Mouse (Mus musculus) monocyte, adult 2 months (primary cell): ENCODE data around the gene Shank1.

ENCODE experiments used
- DNase-seq, 2 experiments: peaks; one replicate each; pipeline ENCODE4 v3.0.0; 2022; ENCODE audit warnings: low spot score in 2 of 2, low read depth in 1 of 2

The Shank1 gene

DNA sequence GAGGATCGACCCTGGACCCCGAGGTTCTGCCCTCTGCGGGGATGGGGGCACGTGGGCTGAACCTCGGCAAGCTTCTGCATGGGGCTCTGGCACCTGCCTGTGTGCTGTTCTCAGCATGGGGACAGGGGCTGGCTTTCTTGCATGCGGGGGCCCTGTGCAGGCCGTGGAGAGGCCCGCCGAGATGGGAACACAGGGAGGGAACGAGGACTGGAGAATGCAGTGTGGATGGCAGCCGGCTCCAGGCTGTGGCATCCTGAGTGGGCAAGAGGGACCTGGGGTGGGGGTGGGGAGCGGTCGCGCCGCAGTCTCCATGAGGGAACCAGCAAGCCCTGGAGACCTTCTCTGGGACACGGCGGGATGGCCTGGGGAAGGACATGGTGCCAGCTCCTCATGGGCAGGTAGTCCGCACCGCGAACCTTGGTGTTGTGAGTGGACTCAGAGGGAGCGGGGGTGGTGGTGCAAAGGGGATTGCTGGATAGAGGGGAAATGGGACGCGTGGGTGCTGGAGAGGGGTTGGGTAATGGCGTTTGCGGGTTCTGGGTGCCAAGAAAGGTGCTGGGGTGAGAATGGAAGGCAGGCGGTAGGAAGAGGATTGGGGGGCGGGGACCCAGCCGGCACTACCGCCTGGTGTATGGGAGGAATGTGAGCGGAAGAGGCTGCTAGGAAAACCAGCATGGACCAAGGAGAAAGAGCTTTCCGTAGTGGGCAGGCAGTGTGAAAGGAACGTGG is 27.2 kb downstream of the Shank1 start:
- no peak for DNase-seq

DNA sequence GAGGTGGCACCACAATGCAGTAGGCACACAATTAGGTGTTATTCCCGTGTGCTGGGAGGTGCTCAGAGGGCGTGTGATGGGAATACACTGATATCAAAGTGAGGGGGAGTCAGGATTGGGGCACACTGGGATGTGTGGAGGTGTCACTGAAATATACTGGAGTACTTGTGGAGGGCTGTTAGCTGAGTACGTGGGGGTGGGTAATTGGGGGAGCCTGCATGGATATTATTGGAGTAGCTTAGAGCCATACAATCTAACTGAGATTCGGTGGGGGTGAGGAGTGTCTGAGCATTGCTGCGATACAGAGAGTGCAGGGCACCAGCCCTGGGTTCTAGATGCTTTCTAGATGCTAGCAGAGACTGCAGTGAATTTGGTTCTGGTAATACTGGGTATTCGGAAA is 30.2 kb downstream of the Shank1 start:
- no peak for DNase-seq

DNA sequence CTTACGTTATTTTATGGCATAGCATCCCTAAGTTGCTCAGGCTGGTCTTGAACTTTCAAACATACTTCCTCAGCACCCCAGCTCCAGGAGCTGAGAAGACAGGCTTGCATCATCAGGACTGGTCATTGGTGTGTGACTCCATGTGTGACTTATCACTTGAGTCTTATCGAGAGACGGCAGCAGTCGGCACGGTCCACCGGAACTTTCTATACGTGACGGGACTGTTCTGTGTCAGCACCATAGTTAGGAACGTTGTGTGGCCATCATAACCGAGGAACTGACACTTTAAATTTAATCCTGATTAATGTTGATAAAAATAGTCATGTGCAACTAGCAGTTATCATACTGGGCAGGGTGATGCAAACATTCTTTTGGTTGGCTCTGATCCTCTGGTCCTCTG is 31.1 kb downstream of the Shank1 start:
- no peak for DNase-seq

DNA sequence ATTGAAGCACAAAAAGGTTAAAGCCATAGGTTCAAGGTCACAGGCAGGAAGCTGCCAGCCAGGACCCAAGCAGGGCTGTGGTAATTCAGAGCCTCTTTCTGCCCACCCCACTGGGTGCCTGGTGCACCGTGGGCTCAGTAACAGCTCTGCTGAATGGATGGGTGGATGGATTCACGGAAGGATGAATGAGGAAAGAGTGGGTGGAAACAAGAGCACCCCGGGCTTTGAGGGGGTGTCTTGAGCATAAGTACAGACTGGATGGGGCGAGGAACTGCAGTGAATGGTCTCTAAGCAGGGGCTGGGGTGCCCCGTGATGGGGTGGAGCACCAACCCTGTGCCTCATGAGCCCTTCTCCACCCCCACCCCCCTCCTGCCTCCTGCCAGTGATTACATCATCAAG is 31.7 kb downstream of the Shank1 start:
- DNase-seq = no peak

DNA sequence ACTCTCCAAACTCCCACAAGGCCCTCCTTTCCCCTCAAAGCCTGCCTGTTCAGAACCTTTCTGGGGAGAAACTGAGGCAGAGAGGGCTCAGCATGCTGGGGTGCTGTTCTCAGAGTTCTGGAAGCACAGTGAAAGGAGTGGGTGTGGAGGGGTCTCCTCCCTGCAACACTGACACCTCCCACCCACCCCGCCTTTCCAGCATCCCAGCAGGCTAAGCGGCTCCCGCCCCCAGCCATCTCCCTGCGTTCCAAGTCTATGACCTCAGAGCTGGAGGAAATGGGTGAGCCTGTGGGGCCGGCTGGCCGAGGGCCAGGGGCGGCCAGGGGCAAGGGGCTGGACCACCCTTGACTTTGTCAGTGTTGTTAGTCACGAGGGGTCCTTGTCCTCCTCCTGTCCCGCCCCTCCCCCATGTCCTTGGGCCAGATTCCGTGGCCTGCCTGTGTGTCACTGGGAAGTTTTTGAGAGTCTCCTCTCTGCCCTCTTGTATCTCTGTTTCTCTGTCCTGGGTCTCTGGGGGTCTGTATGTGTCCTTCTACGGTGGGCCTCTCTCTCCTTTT is 33.5 kb downstream of the Shank1 start:
- no peak for DNase-seq

DNA sequence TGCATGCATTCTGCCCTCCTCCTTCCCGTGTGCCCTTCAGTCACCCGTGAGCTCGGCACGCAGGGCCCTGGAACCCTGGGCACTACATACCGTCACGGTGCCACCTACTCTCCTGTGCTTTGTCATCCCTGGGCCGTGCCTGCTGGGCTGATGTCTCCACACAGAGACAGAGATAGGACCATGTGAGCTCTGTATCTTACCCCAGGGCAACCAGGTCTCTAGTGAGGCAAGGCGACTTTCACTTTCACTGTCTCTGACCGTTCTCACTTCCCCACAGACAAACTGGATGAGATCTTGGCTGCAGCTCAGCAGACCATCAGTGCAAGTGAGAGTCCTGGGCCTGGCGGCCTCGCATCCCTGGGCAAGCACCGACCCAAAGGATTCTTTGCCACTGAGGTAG is 34.6 kb downstream of the Shank1 start:
- DNase-seq = peak in 1 of 2 experiments; percentile 42

DNA sequence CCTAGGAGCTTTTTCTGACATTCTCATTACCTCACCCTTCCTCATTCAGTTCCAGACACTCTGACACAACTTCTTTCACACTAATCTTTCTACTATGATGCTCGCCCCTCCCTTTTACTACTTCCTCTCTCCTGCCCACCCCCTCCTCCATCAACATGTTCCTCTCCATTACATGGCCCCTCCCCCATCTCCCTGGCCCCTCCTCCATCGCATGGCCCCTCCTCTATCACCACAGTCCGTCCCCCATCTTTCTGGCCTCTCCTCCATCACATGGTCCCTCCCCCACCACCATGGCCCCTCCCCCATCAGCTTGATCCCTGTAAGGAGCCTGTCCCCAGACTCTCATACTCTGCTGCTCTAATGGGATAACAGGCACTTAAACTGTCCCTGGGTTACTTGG is 39.0 kb downstream of the Shank1 start:
- no peak for DNase-seq

DNA sequence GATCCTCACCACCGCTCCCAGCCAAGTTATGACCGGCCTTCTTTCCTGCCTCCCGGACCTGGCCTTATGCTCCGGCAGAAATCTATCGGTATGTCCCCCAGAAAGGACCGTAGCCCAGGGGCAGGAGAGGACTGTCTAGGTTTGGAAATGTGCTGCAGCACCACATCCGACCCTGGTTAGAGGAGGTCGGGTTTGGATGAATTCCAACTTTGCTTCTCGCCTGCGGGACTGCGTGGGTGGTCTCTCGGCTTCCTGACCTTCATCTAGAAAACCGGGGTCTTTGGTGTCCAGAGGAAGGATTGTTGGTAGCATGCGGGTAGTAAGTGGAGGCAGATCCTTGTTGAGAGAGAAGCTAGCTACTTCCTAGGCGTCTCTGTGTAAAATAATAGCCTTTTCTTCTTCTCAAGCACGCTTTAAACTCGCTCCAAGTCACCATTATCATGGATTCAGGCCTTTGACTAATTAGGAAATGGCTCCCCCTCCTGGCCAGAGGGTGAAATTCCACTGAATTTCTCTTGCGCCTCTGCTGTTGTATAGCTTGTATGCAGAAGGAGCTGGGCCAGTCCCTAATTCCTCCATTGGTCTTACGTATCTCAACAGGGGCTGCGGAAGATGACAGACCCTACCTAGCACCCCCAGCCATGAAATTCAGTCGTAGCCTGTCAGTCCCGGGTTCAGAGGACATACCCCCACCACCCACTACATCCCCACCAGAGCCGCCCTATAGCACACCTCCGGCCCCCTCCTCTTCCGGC is 41.1 kb downstream of the Shank1 start:
- DNase-seq = peak; percentile 52 to 71

DNA sequence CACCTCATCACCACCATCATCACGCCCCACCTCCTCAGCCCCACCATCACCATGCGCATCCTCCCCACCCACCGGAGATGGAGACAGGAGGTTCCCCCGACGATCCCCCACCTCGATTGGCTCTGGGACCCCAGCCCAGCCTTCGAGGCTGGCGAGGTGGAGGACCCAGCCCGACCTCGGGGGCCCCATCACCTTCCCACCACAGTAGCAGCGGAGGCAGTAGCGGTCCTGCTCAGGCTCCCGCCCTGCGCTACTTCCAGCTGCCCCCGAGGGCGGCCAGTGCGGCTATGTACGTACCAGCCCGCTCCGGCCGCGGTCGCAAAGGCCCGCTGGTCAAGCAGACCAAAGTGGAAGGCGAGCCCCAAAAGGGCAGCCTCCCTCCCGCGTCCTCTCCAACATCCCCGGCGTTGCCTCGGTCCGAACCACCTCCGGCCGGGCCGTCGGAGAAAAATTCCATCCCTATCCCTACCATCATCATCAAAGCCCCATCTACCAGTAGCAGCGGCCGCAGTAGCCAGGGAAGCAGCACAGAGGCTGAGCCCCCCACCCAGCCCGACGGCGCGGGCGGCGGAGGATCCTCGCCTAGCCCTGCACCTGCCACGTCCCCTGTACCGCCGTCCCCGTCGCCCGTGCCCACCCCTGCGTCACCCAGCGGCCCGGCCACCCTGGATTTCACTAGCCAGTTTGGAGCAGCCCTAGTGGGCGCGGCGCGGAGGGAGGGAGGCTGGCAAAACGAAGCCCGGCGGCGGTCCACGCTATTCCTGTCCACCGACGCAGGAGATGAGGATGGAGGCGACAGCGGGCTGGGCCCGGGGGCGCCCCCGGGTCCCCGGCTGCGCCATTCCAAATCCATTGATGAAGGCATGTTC is 42.1 kb downstream of the Shank1 start:
- no peak for DNase-seq

DNA sequence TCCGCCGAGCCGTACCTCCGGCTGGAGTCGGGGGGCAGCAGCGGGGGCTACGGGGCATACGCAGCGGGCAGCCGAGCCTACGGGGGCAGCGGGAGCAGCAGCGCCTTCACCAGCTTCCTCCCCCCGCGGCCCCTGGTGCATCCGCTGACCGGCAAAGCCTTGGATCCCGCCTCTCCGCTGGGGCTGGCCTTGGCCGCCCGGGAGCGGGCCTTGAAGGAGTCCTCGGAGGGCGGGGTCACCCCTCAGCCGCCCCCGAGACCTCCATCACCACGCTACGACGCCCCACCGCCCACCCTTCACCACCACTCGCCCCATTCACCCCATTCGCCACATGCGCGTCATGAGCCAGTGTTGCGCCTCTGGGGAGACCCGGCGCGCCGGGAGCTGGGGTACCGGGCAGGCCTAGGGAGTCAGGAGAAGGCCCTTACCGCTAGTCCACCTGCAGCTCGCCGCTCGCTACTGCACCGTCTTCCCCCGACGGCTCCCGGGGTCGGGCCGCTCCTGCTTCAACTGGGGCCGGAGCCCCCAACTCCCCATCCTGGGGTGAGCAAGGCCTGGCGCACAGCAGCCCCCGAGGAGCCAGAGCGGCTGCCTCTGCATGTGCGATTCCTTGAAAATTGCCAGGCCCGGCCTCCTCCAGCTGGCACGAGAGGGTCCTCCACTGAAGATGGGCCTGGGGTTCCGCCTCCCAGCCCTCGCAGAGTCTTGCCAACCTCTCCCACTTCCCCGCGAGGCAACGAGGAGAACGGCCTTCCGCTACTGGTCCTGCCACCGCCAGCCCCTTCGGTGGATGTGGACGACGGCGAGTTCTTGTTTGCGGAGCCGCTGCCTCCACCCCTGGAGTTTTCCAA is 42.9 kb downstream of the Shank1 start:
- no peak for DNase-seq

DNA sequence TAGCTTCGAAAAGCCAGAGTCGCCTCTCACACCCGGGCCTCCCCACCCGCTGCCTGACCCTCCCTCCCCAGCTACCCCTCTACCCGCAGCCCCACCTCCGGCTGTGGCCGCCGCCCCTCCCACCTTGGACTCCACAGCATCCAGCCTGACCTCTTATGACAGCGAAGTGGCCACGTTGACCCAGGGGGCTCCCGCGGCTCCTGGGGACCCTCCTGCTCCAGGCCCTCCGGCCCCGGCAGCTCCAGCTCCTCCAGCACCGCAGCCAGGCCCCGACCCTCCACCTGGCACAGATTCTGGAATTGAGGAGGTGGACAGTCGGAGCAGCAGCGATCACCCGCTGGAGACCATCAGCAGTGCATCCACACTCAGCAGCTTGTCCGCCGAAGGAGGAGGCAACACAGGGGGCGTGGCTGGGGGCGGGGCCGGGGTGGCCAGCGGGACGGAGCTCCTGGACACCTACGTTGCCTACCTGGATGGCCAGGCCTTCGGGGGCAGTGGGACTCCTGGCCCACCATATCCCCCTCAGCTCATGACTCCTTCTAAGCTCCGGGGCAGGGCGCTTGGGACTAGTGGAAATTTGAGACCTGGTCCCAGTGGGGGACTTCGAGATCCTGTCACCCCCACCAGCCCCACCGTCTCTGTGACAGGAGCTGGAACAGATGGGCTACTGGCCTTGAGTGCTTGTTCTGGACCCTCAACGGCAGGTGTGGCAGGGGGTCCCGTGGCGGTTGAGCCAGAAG is 43.7 kb downstream of the Shank1 start:
- DNase-seq = no peak

DNA sequence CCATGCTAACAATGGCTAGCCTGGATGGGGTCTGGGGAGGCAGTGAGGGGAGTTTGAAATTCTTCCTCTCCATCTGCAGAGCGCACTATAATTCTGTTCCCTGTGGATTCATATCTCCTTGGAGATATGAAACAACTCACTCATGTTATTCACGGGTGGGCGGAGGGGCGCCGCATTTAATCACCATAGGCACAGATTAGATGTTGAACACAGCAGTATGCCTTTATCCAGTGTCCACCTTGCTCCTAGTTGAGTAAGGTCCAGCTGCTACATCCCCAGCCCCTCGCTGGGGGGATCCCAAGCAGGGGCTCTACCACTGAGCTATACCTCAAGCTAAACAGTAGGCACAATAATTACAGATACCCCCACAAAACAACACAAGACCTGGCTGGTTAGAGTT is 45.4 kb downstream of the Shank1 start:
- no peak for DNase-seq

DNA sequence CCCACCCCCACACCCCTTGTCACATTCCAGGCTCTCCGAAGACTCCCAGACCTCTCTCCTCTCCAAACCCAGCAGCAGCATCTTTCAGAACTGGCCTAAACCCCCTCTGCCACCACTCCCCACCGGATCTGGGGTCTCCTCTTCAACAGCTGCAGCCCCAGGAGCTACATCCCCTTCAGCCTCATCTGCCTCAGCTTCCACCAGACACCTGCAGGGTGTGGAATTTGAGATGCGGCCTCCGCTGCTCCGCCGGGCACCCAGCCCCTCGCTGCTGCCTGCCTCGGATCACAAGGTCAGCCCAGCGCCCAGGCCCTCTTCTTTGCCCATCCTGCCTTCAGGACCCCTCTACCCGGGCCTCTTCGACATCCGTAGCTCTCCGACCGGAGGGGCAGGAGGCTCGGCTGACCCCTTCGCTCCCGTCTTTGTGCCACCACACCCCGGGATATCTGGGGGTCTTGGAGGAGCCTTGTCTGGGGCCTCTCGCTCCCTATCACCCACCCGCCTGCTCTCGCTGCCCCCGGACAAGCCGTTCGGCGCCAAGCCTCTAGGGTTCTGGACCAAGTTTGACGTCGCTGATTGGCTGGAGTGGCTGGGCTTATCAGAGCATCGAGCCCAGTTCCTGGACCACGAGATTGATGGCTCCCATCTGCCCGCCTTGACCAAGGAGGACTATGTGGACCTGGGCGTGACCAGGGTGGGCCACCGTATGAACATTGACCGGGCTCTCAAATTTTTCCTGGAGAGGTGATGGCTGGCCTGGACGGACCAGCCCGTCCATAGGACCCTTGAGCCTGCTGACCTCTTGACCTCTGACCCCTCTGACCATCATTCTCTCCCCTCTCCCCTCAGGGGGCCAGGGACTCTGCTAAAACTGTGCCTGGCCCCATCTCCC is 46.8 kb downstream of the Shank1 start:
- DNase-seq = no peak

DNA sequence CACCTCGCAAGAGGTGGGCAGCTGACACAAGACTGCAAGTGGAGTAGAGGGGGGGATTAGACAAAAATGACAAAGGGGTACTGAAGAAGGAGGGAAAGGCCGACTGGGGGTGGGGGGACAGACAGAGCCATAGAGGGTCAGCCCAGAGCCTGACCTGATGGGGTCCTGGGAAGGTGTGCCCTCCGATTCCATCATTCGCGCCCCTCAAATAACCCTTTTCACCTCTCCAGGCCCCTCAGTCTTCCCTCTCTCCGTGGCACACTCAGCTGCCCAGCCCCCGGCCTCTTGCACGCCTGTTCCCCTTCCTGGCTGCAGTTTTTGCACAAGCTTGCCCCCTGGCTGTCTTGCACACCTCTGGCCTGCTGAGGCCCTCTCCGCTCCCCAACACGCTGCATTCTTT is 47.5 kb downstream of the Shank1 start:
- no peak for DNase-seq

DNA sequence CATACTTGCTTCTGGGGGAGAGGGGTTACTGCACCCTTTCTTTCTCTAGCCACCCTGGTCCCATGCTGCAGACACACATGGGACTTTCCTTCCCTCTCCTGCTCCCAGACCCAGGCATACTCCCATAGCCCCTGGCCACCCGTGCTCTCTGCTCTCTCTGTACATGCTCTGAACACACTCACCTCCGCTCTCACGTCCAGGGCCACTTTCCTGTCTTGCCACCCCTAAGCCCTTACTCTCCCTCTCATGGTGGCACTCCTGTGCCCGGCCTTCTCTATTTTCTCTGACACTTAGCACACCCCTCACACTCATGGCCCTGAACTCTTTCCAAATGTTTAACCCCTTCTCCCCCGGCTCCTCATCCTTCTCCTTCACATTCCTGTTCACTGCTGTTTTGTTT is 48.0 kb downstream of the Shank1 start:
- no peak for DNase-seq

DNA sequence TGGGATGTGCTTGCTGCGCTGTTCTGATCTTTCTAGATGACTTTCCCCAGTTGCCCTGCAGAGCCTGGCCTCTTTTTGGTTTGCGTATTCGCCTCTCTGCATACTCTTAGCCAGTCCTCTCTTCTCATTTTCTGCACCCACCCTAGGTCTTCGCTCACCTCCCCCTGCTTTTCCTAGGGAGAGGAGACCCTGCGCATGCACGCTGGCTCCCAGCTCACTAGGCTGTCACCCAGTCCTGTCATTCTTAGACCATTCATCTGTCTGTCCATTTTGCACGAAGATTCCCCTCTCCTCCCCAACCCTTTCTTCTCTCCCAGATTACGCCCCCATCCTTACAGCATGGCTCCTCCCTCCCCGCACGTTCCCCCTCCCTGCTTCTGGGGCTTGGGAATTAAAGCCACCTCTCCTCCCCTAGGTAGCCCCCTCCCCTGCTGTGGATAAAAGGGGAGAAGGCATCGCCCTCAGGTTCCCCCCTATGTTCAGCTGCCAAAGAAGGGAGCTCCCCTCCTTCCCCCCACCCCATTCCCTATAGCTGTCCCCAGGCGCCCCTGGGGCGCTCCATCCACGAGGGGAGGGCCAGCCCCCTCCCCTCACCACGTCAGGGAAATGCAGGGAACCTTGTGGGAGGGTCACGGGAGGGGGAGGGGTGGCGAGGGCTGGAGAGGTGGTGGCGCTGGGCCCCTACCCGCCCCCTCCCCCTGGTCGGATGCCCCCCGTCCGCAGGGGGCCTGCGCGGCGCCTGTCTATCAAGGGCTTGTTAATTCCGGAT is 49.0 kb downstream of the Shank1 start:
- no peak for DNase-seq

DNA sequence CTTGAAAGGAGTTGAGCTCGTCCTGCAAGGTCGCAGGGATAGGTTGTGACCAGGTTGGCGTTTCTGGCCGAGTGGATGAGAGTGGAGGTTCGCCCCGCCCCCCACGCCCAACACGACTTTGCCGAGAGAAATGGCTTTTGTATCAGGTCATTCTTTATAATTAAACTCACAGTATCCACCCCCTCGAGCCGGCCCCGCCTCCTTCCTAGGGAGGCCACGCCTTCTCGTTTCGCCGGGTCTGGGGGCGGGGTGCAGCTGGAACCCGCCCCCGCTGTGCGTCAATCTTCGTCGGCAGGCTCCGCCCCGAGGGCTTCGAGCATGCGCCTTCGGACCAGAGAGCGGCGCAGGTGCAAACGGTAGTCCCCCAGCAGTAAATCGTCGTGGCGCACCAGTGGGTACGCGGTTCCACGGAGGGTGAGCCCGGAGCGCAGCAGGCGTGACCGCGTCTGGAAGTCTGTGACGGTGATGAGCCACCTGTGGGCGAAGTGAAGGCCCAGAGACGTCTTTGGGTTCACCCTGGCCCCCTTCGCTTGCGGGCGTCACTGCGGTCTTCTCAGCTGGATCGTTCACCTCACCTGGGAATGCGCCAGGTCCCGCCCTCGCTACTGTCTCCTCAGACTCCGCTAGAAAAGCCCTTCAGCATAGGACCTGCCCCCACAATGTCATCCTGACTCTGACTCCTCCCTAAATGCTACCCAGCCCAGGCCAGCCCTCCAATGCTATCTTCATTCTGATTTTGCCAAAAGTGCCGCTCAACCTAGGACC is 50.0 kb downstream of the Shank1 start:
- DNase-seq = peak; percentile 56 to 87
